In genomic region chr1:171280916-171281527, GRCm38 (mm10) we compare ENCODE assay signal across 7 mouse cellular contexts. TPM values are rescaled to one million over a fixed set of nuclear protein-coding genes. Genes with fewer than 3 reads are reported as not detected.
DNase-seq lines count a peak whose midpoint lies in the region; ATAC-seq and TF ChIP-seq lines count a peak whose summit lies in the region.

Gene Ppox (minus strand): TSS chr1:171281186.

- intact Hi-C loops in left cerebral cortex, postnatal 4 days (cut with DNase I) = no loop called here

- peak within 1 kb of the TSS; percentile 69 for H3K9ac ChIP-seq in intestine, postnatal 0 days (ENCODE audit: low read depth, low read length)
- H3K9ac ChIP-seq in midbrain, embryonic 12.5 days (replicated peaks) = peak within 1 kb of the TSS; percentile 77

- peak within 1 kb of the TSS; percentile 60 for H3K4me3 ChIP-seq in intestine, postnatal 0 days (ENCODE audit: low read depth, low read length)
- H3K4me3 ChIP-seq in midbrain, embryonic 12.5 days = peak within 1 kb of the TSS; percentile 68
- H3K4me3 ChIP-seq in small intestine, adult 2 months (ENCODE audit: low read depth, low read length) = peak within 1 kb of the TSS; percentile 72

- peak; percentile 13; the same call in 1 of the 2 replicates for TF ChIP-seq POLR2A in small intestine, adult 2 months (IDR thresholded peaks at IDR 0.05; ENCODE audit: low read depth, low read length)

- peaks cover 59% of the 10 kb centered on the region for H3K36me3 ChIP-seq in intestine, postnatal 0 days (ENCODE audit: control insufficient read depth, insufficient read depth)
- H3K36me3 ChIP-seq in midbrain, embryonic 12.5 days = peaks cover 64% of the 10 kb centered on the region
- peaks cover 30% of the 10 kb centered on the region for H3K36me3 ChIP-seq in small intestine, adult 2 months (ENCODE audit: control insufficient read depth, insufficient read depth, low read length)

- H3K4me2 ChIP-seq in intestine, postnatal 0 days (replicated peaks; ENCODE audit: low read depth) = peak within 1 kb of the TSS; percentile 87
- peak within 1 kb of the TSS; percentile 85 for H3K4me2 ChIP-seq in midbrain, embryonic 12.5 days (replicated peaks)

- peak; percentile 97 for ATAC-seq in intestine, postnatal 0 days
- peak; percentile 98 for ATAC-seq in midbrain, embryonic 12.5 days (ENCODE audit: low FRiP score, low read depth)

- TF ChIP-seq CTCF in intestine, postnatal 0 days (IDR thresholded peaks at IDR 0.05; ENCODE audit: low read depth) = 0 out of 2 replicates have a peak, but pooled peaks have one; percentile 13
- TF ChIP-seq CTCF in small intestine, adult 2 months (IDR thresholded peaks at IDR 0.05; ENCODE audit: extremely low read depth, insufficient read length, insufficient replicate concordance, low read depth, low read length) = no peak

- H3K27me3 ChIP-seq in intestine, postnatal 0 days (replicated peaks; ENCODE audit: control insufficient read depth, insufficient read depth, low read length) = no peaks in the 10 kb centered on the region
- no peaks in the 10 kb centered on the region for H3K27me3 ChIP-seq in midbrain, embryonic 12.5 days
- no peaks in the 10 kb centered on the region for H3K27me3 ChIP-seq in small intestine, adult 2 months (ENCODE audit: control insufficient read depth, insufficient read depth, low read length)

- peak; percentile 95 for DNase-seq in adrenal gland, adult 8-10 months
- DNase-seq in embryo, embryonic 9.5 days (ENCODE audit: extremely low spot score) = peak; percentile 91
- DNase-seq in gonadal fat pad, adult 2 months (ENCODE audit: low read depth) = peak; percentile 97
- DNase-seq in left cerebral cortex, postnatal 4 days = peak; percentile 90

- H3K4me1 ChIP-seq in intestine, postnatal 0 days (replicated peaks; ENCODE audit: control insufficient read depth, insufficient read depth, low read length) = no peaks in the 10 kb centered on the region
- H3K4me1 ChIP-seq in midbrain, embryonic 12.5 days = peaks cover 22% of the 10 kb centered on the region
- peaks cover 3% of the 10 kb centered on the region; the same call in 1 of the 2 replicates for H3K4me1 ChIP-seq in small intestine, adult 2 months (ENCODE audit: control insufficient read depth, insufficient read depth, insufficient read length, low read length)

- H3K9me3 ChIP-seq in intestine, postnatal 0 days (ENCODE audit: control insufficient read depth) = no peaks in the 10 kb centered on the region
- no peaks in the 10 kb centered on the region for H3K9me3 ChIP-seq in midbrain, embryonic 12.5 days

- peak within 1 kb of the TSS; percentile 89 for H3K27ac ChIP-seq in intestine, postnatal 0 days (ENCODE audit: low read depth, low read length)
- peak within 1 kb of the TSS; percentile 69 for H3K27ac ChIP-seq in midbrain, embryonic 12.5 days (replicated peaks)
- H3K27ac ChIP-seq in small intestine, adult 2 months (ENCODE audit: insufficient read depth, low read depth, low read length) = peak within 1 kb of the TSS; percentile 75

- WGBS in intestine, postnatal 0 days = under 1% methylated on average over 26 of the region's 26 CpGs
- under 1% methylated on average over 26 of the region's 26 CpGs for WGBS in midbrain, embryonic 12.5 days
- WGBS in small intestine, adult 2 months = under 1% methylated on average over 26 of the region's 26 CpGs

RNA-seq across cellular contexts. Expression of gene Ppox, which starts in this region (rescaled TPM):
- 10 to 100 TPM; 39.7 to 86.2 (median 65.6) TPM for total RNA-seq in adrenal gland, adult 8-10 months (2022)
- 47.3 and 54.4 TPM in 2 replicates for polyA plus RNA-seq in gonadal fat pad, adult 2 months (2012; rRNA removed)
- 11.4 and 12.8 TPM in 2 replicates for polyA plus RNA-seq in intestine, postnatal 0 days (2015; fragmentation: Nextera tagmentation; extraction: Ambion mirVana)
- 10 to 100 TPM; 19.6 to 25.4 TPM for total RNA-seq in left cerebral cortex, postnatal 4 days (2021)
- polyA plus RNA-seq in midbrain, embryonic 12.5 days (2016; fragmentation: Nextera tagmentation; extraction: Ambion mirVana) = 61.4 and 61.5 TPM in 2 replicates
- polyA plus RNA-seq in small intestine, adult 2 months (2012; rRNA removed) = 15.4 and 23.4 TPM in 2 replicates

Comparison
In these comparisons a context has a peak if more than half of its experiments do, and no peak if none do; other contexts are left out.
1. Peak in every context shown above with its lines: DNase-seq, ATAC-seq, H3K4me3 ChIP-seq and H3K27ac ChIP-seq.